Mouse (Mus musculus): ENCODE measurements around the gene Gm45208. TPM values are rescaled to one million over a fixed set of nuclear protein-coding genes. Genes with fewer than 3 reads are reported as not detected.
A peak's percentile ranks its signal among the peaks of the same experiment; 100 is the strongest.

Gm45208 gene
- polyA plus RNA-seq, 1 experiment from 2014 or later, result 0.61 TPM

- 0 out of 2 replicates have a peak, but pooled peaks cover 6% of the 10 kb centered on the region for H3K9me3 ChIP-seq
- 15% methylated on average over 21 of the region's 21 CpGs for WGBS
- peak overlapping the region; percentile 80 for H3K27ac ChIP-seq (replicated peaks)
- DNase-seq (ENCODE audit: low spot score), result no peak
- H3K4me3 ChIP-seq, result peak overlapping the region; percentile 76
- H3K27me3 ChIP-seq (replicated peaks; ENCODE audit: low read depth, poor library complexity, severe bottlenecking), result no peaks in the 10 kb centered on the region
- H3K36me3 ChIP-seq (replicated peaks), result peaks cover 20% of the 10 kb centered on the region
- H3K4me1 ChIP-seq, result peaks cover 27% of the 10 kb centered on the region
These were observed 40.8 kb downstream of the Gm45208 start for GRCm38 (mm10) chrX:7762921-7763197.

GRCm38 (mm10) chrX:7763631-7764393, 41.8 kb downstream of the Gm45208 start:
- H3K4me3 ChIP-seq, result peak overlapping the region; percentile 76
- H3K4me1 ChIP-seq, result peaks cover 27% of the 10 kb centered on the region
- H3K9me3 ChIP-seq, result 0 out of 2 replicates have a peak, but pooled peaks cover 6% of the 10 kb centered on the region
- H3K27ac ChIP-seq (replicated peaks), result peak overlapping the region; percentile 35
- peak; percentile 48 for DNase-seq (ENCODE audit: low spot score)
- H3K36me3 ChIP-seq (replicated peaks), result peaks cover 30% of the 10 kb centered on the region
- H3K27me3 ChIP-seq (replicated peaks; ENCODE audit: low read depth, poor library complexity, severe bottlenecking), result no peaks in the 10 kb centered on the region
- WGBS, result 15% methylated on average over 22 of the region's 22 CpGs

- no peak overlapping the region for H3K27ac ChIP-seq (replicated peaks)
- H3K9me3 ChIP-seq, result 0 out of 2 replicates have a peak, but pooled peaks cover 6% of the 10 kb centered on the region
- no peaks in the 10 kb centered on the region for H3K27me3 ChIP-seq (replicated peaks; ENCODE audit: low read depth, poor library complexity, severe bottlenecking)
- peaks cover 37% of the 10 kb centered on the region for H3K36me3 ChIP-seq (replicated peaks)
- WGBS, result 16% methylated on average over 9 of the region's 9 CpGs
- H3K4me1 ChIP-seq, result peaks cover 27% of the 10 kb centered on the region
- peak overlapping the region; percentile 76 for H3K4me3 ChIP-seq
- DNase-seq (ENCODE audit: low spot score), result no peak
These were observed 42.7 kb downstream of the Gm45208 start for GRCm38 (mm10) chrX:7764657-7765280.

GRCm38 (mm10) chrX:7765281-7765670, 43.2 kb downstream of the Gm45208 start:
- H3K9me3 ChIP-seq, result 0 out of 2 replicates have a peak, but pooled peaks cover 6% of the 10 kb centered on the region
- no peak overlapping the region for H3K27ac ChIP-seq (replicated peaks)
- 23% methylated on average over 13 of the region's 13 CpGs for WGBS

GRCm38 (mm10) chrX:7765764-7766163, 43.7 kb downstream of the Gm45208 start:
- 24% methylated on average over 11 of the region's 11 CpGs for WGBS
- DNase-seq (ENCODE audit: low spot score), result peak; percentile 60
- no peaks in the 10 kb centered on the region for H3K27me3 ChIP-seq (replicated peaks; ENCODE audit: low read depth, poor library complexity, severe bottlenecking)
- H3K9me3 ChIP-seq, result 0 out of 2 replicates have a peak, but pooled peaks cover 6% of the 10 kb centered on the region
- peak overlapping the region; percentile 76 for H3K4me3 ChIP-seq
- no peak overlapping the region for H3K27ac ChIP-seq (replicated peaks)
- H3K4me1 ChIP-seq, result peaks cover 27% of the 10 kb centered on the region
- H3K36me3 ChIP-seq (replicated peaks), result peaks cover 47% of the 10 kb centered on the region

More at GRCm38 (mm10) chrX:7765281-7765670, 43.2 kb downstream of the Gm45208 start:
- Histone ChIP-seq H3K36me3 (replicated peaks) (peaks cover 42% of the 10 kb centered on the region), H3K4me1 (peaks cover 27% of the 10 kb centered on the region), H3K4me3 (peak overlapping the region; percentile 76), H3K27me3 (replicated peaks; ENCODE audit: low read depth, poor library complexity, severe bottlenecking) (no peaks in the 10 kb centered on the region)
- no peak for DNase-seq (ENCODE audit: low spot score)

GRCm38 (mm10) chrX:7769302-7770017, 47.4 kb downstream of the Gm45208 start:
- H3K4me3 ChIP-seq, result no peak overlapping the region
- peaks cover 84% of the 10 kb centered on the region for H3K36me3 ChIP-seq (replicated peaks)
- no peaks in the 10 kb centered on the region for H3K9me3 ChIP-seq
- no peak for DNase-seq (ENCODE audit: low spot score)
- WGBS, result 88% methylated on average over 7 of the region's 7 CpGs
- peaks cover 17% of the 10 kb centered on the region for H3K4me1 ChIP-seq
- H3K27me3 ChIP-seq (replicated peaks; ENCODE audit: low read depth, poor library complexity, severe bottlenecking), result no peaks in the 10 kb centered on the region
- H3K27ac ChIP-seq (replicated peaks), result no peak overlapping the region

- 59% methylated on average over 2 of the region's 2 CpGs for WGBS
- no peak for DNase-seq (ENCODE audit: low spot score)
These were observed 50.7 kb downstream of the Gm45208 start for GRCm38 (mm10) chrX:7772766-7773165.

GRCm38 (mm10) chrX:7775501-7776205, 53.6 kb downstream of the Gm45208 start:
- Histone ChIP-seq H3K4me1 (no peaks in the 10 kb centered on the region), H3K9me3 (no peaks in the 10 kb centered on the region), H3K27ac (replicated peaks) (no peak overlapping the region), H3K27me3 (replicated peaks; ENCODE audit: low read depth, poor library complexity, severe bottlenecking) (no peaks in the 10 kb centered on the region), H3K4me3 (no peak overlapping the region), H3K36me3 (replicated peaks) (peaks cover 41% of the 10 kb centered on the region)
- DNase-seq (ENCODE audit: low spot score), result no peak
- 75% methylated on average over 9 of the region's 9 CpGs for WGBS

More at GRCm38 (mm10) chrX:7772766-7773165, 50.7 kb downstream of the Gm45208 start:
- Histone ChIP-seq H3K27ac (replicated peaks) (no peak overlapping the region), H3K4me3 (no peak overlapping the region), H3K36me3 (replicated peaks) (peaks cover 67% of the 10 kb centered on the region), H3K9me3 (no peaks in the 10 kb centered on the region), H3K4me1 (no peaks in the 10 kb centered on the region), H3K27me3 (replicated peaks; ENCODE audit: low read depth, poor library complexity, severe bottlenecking) (no peaks in the 10 kb centered on the region)

GRCm38 (mm10) chrX:7776329-7777082, 54.5 kb downstream of the Gm45208 start:
- DNase-seq (ENCODE audit: low spot score), result peak; percentile 59
- no peak overlapping the region for H3K4me3 ChIP-seq
- 53% methylated on average over 8 of the region's 8 CpGs for WGBS
- H3K4me1 ChIP-seq, result no peaks in the 10 kb centered on the region
- no peak overlapping the region for H3K27ac ChIP-seq (replicated peaks)
- H3K27me3 ChIP-seq (replicated peaks; ENCODE audit: low read depth, poor library complexity, severe bottlenecking), result no peaks in the 10 kb centered on the region
- H3K9me3 ChIP-seq, result no peaks in the 10 kb centered on the region
- H3K36me3 ChIP-seq (replicated peaks), result peaks cover 32% of the 10 kb centered on the region

- Histone ChIP-seq H3K27me3 (replicated peaks; ENCODE audit: low read depth, poor library complexity, severe bottlenecking) (no peaks in the 10 kb centered on the region), H3K27ac (replicated peaks) (no peak overlapping the region), H3K9me3 (no peaks in the 10 kb centered on the region), H3K36me3 (replicated peaks) (peaks cover 11% of the 10 kb centered on the region), H3K4me3 (no peak overlapping the region), H3K4me1 (no peaks in the 10 kb centered on the region)
- WGBS, result 82% methylated on average over 7 of the region's 7 CpGs
- DNase-seq (ENCODE audit: low spot score), result no peak
These were observed 56.6 kb downstream of the Gm45208 start for GRCm38 (mm10) chrX:7778450-7779244.

GRCm38 (mm10) chrX:7779294-7779693, 57.2 kb downstream of the Gm45208 start:
- H3K27ac ChIP-seq (replicated peaks), result no peak overlapping the region

More at GRCm38 (mm10) chrX:7779294-7779693, 57.2 kb downstream of the Gm45208 start:
- Histone ChIP-seq H3K4me3 (no peak overlapping the region), H3K9me3 (no peaks in the 10 kb centered on the region), H3K27me3 (replicated peaks; ENCODE audit: low read depth, poor library complexity, severe bottlenecking) (no peaks in the 10 kb centered on the region), H3K36me3 (replicated peaks) (peaks cover 4% of the 10 kb centered on the region; the same call in 1 of the 2 replicates), H3K4me1 (no peaks in the 10 kb centered on the region)
- no peak for DNase-seq (ENCODE audit: low spot score)
- WGBS, result 23% methylated on average over 3 of the region's 3 CpGs

All from embryonic facial prominence, embryonic 10.5 days (tissue).